Mouse (Mus musculus) skeletal muscle tissue, adult 2 months (tissue): ENCODE data around the gene Safb2.

Source experiments
- DNase-seq: peaks from one replicate; pipeline ENCODE4 v3.0.0-alpha.2; 2012; ENCODE audit warnings: low read depth, low spot score

The Safb2 gene

GRCm38 (mm10) chr17:56522744-56523143, 61.6 kb downstream of the Safb2 start:
- DNase-seq, result no peak

GRCm38 (mm10) chr17:56515690-56516410, 68.5 kb downstream of the Safb2 start:
- DNase-seq, result no peak

DNA sequence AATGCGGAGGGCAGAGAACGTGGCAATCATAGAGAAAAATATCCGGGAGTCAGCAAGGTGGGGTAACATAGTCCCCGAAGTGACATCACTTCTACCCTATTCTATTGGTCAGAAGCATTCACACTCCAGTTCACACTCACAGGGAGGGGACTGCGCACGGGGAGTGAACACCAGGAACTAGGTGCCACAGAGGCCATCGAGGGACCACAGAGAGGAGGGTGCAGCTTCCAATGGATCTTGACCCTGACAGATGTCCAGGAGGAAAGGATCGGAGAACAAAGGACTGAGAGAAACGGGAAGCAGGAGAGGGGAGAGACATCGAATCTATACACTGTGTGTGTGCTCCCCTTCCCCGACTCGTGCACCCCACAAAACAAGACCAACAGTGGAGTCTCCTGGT, 69.5 kb downstream of the Safb2 start:
- no peak for DNase-seq

- no peak for DNase-seq
These were observed 70.1 kb downstream of the Safb2 start for GRCm38 (mm10) chr17:56514330-56514729.

GRCm38 (mm10) chr17:56512310-56512709, 72.1 kb downstream of the Safb2 start, which contains the start of gene Znrf4:
Gene Znrf4 (minus strand): TSS chr17:56512431.
- no peak for DNase-seq

DNA sequence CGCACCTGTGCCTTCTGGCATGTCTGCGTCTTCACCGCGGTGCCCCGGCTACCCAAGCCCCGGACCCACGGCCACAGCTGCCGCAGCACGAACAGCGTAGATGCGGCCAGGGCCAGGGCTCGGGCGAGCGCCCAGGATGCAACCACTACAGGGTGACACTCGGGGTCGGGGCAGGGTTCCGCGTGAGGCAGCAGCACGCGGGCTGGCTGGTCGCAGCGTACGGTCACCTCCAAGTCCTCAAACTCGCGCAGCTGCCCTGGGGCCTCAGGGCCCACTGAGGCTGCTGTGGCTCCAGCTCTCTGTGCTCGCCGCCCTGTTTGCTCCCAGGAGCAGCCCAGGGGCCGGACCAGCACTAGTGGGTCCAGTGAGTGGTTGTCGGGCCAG, 72.7 kb downstream of the Safb2 start:
- no peak for DNase-seq

DNA sequence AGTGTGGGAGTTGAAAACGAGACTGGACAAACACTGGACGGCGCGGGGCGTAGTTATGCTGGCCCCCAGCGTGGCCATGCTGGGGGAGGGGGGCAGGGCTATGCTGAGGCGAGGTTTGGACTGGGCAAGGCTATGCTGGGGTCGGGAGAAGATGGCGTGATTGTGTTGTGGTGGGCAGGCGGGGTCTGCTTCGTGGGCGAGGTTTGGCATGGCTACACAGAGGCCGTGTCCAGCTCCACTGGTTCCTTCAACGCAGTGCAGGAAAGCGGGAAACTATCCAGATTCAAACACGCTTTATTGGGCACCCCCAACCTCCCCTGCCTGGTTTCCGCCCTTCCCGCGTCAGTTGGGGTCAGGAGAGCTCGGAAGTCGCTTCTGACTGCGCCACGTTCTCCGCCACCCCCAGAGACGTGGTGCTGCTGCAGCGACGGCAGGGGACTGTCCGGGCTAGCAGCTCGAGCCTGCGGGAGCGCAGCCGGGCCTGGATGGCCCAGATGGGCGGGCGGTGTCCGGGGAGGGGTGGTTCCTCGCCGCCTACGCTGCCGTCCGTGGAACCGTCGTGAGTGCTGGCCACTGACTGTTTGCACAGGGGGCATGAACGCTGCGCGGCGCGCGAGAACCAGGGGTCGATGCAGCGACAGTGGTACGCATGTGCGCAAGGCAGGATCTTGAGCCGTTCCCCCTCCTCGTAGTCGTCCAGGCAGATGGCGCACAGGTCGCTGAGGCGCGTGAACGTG, 73.2 kb downstream of the Safb2 start:
- no peak for DNase-seq
